Mouse (Mus musculus) ES-E14 (cell line): ENCODE results near the gene Cfap97d1.

Source experiments
- HCFC1 ChIP-seq: IDR thresholded peaks from 2 replicates; pipeline ENCODE4 v1.6.1; 2012; ENCODE audit warnings: low read length, inconsistent platforms, borderline replicate concordance; ENCODE audit not compliant: insufficient read depth
- ZC3H11A ChIP-seq: IDR thresholded peaks from 2 replicates; pipeline ENCODE4 v1.6.1; 2012; ENCODE audit warnings: low read depth, mild to moderate bottlenecking, inconsistent platforms, low read length, borderline replicate concordance
- ZNF384 ChIP-seq: IDR thresholded peaks from 2 replicates; pipeline ENCODE4 v1.6.1; 2012; ENCODE audit warnings: low read depth, low read length, inconsistent platforms

GRCm38 (mm10) chr11:101971410-101971809 lies 12.7 kb upstream of the Cfap97d1 start:
- TF ChIP-seq HCFC1 = no peak
- TF ChIP-seq ZNF384 = no peak
- TF ChIP-seq ZC3H11A = no peak
